Mouse (Mus musculus) limb, embryonic 12.5 days (tissue): ENCODE data around the gene Ebf4. TPM values are rescaled to one million over a fixed set of nuclear protein-coding genes. Genes with fewer than 3 reads are reported as not detected.

Experiments
- ATAC-seq: fragments of 200-750 bp; cut with Nextera tagmentation; 2 replicates; pipeline ENCODE4 v1.8.0; 2017; ENCODE audit warnings: low read depth, moderate TSS enrichment; ENCODE audit not compliant: insufficient number of reproducible peaks, insufficient read depth, low FRiP score, low TSS enrichment
- H3K27ac ChIP-seq: fragments of 300-500 bp; sonication (generic); 2 replicates; pipeline ENCODE4 v1.5.1; 2016; ENCODE audit warnings: mild to moderate bottlenecking, moderate library complexity
- H3K27me3 ChIP-seq: fragments of 300-500 bp; sonication (generic); 2 replicates; pipeline ENCODE4 v1.6.1; 2016; ENCODE audit warnings: mild to moderate bottlenecking, moderate library complexity
- H3K36me3 ChIP-seq: fragments of 300-500 bp; sonication (generic); 2 replicates; pipeline ENCODE4 v1.6.1; 2016; ENCODE audit warnings: mild to moderate bottlenecking, moderate library complexity
- H3K4me1 ChIP-seq: fragments of 300-500 bp; sonication (generic); replicated peaks from 2 replicates; pipeline ENCODE4 v1.6.1; 2016
- H3K4me2 ChIP-seq: fragments of 300-500 bp; sonication (generic); 2 replicates; pipeline ENCODE4 v1.6.1; 2016; ENCODE audit warnings: mild to moderate bottlenecking, moderate library complexity
- H3K4me3 ChIP-seq: fragments of 300-500 bp; sonication (generic); replicated peaks from 2 replicates; pipeline ENCODE4 v1.5.1; 2016; ENCODE audit warnings: mild to moderate bottlenecking
- H3K9ac ChIP-seq: fragments of 300-500 bp; sonication (generic); replicated peaks from 2 replicates; pipeline ENCODE4 v1.6.1; 2016; ENCODE audit warnings: mild to moderate bottlenecking, moderate library complexity
- H3K9me3 ChIP-seq: fragments of 300-500 bp; sonication (generic); 2 replicates; pipeline ENCODE4 v1.6.1; 2016; ENCODE audit warnings: mild to moderate bottlenecking, moderate library complexity
- WGBS: fragments of 180-500 bp; shearing (Covaris S2); methylation state at CpG from one replicate; pipeline ENCODE4 v1.1.7; 2016; 5-methylcytosine and 5-hydroxymethylcytosine counted together
- polyA plus RNA-seq: library from polyadenylated mRNA; unstranded; fragments of >200 nt; fragmentation: Nextera tagmentation; extraction: Ambion mirVana; gene quantifications from 2 replicates; pipeline ENCODE4 v1.2.1, GENCODE M21; 2016

Ebf4 gene
- polyA plus RNA-seq, 1 experiment from 2014 or later, result 3.6 TPM

DNA sequence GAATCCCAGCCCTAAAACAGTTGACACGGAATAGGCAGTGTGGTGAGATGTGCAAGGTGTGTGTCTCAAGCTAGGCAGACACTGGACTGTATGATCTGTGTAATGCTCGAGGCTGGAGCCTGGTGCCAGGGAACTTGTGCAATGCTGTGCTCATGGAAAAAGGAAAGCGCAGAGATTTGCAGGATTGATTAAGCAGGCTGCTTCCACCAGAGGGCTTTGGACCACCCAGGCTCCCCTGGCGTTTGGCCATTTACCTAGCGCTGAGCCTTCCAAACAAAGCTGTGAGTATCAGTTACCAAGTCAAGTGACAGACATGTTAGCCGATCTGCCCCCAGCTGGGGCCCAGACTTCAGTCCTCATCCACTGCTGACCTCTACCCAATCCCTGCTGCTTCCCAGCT lies 113.2 kb downstream of the Ebf4 start:
- Histone ChIP-seq H3K27ac (peak overlapping the region; percentile 67; the same call in 1 of the 2 replicates), H3K27me3 (peaks cover 3% of the 10 kb centered on the region; the same call in 1 of the 2 replicates), H3K36me3 (no peaks in the 10 kb centered on the region), H3K4me2 (no peak overlapping the region; the same call in 1 of the 2 replicates), H3K9ac (no peak overlapping the region), H3K9me3 (no peaks in the 10 kb centered on the region), H3K4me1 (peaks cover 24% of the 10 kb centered on the region), H3K4me3 (no peak overlapping the region)
- peak; percentile 13; the same call in 1 of the 2 replicates for ATAC-seq
- 11% methylated on average over 6 of the region's 6 CpGs for WGBS

DNA sequence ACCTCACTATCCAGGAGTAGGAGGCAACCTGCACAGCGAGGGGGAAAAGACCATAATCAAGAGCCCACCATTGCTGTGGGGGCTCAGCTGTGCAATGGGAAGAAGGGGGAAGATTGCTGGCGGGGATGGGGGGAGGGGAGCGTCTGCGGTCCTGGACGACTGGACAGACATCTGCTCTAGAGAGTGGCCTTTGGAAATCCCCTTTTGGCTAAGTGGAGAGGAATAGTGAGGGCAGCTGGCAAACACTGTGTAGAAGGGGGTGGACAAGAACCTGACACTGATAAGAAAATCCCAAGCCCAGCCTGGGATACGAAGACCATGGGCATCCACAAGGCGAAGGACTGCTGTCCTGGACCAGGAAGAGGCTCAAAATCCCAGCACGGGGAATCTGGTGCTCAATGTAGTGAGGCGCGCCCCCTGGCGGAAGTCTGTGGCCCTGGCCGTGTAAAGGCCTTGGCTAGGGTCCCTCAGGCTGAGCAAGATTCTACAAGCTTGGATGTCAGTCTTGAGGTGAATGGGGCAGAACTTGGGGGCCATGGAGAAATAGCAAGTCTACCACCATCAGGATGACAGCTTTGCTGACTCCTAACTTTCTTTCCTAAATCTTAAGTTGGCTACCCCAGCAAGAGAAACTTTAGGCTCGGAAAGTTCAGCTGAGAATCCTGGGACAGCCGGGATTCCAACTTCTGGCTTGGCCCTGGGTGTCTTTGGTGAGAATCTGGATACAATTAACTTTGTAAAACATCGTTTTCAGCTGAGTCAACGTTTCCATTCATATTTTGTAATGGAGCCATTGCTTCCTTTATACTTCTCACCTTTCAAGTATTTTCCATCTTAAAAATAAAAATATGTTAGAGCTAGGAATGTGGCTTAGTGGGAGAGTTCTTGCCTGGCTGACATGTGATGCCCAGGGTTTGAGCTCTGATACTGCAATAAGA lies 116.9 kb downstream of the Ebf4 start:
- Histone ChIP-seq H3K4me3 (no peak overlapping the region), H3K27me3 (no peaks in the 10 kb centered on the region), H3K27ac (no peak overlapping the region), H3K4me1 (peaks cover 24% of the 10 kb centered on the region), H3K4me2 (no peak overlapping the region), H3K9ac (no peak overlapping the region), H3K36me3 (no peaks in the 10 kb centered on the region), H3K9me3 (no peaks in the 10 kb centered on the region)
- 38% methylated on average over 16 of the region's 16 CpGs for WGBS
- ATAC-seq, result peak; percentile 69; the same call in 1 of the 2 replicates

DNA sequence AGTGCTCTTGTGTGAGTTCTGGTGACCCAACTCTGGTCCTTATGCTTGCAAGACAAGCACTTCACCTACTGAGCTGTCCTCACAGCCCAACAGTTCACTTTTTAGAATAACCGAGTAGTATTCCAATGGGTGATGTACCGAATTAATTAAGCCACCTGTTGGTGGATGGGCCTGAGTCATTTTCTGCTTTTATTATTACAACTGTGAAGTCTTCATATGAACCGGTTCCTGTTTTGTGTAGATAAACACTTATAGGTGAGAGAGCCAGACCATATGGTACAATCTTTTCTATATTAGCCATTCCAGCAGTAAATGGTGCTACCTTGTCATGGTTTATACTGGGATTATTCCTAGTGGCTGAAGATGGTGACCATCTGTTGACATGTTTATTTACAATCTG lies 117.8 kb downstream of the Ebf4 start:
- no peak for ATAC-seq
- Histone ChIP-seq H3K4me1 (peaks cover 23% of the 10 kb centered on the region), H3K36me3 (no peaks in the 10 kb centered on the region), H3K27ac (no peak overlapping the region), H3K9ac (no peak overlapping the region), H3K9me3 (no peaks in the 10 kb centered on the region), H3K27me3 (no peaks in the 10 kb centered on the region), H3K4me2 (no peak overlapping the region), H3K4me3 (no peak overlapping the region)
- 91% methylated on average over 3 of the region's 3 CpGs for WGBS

DNA sequence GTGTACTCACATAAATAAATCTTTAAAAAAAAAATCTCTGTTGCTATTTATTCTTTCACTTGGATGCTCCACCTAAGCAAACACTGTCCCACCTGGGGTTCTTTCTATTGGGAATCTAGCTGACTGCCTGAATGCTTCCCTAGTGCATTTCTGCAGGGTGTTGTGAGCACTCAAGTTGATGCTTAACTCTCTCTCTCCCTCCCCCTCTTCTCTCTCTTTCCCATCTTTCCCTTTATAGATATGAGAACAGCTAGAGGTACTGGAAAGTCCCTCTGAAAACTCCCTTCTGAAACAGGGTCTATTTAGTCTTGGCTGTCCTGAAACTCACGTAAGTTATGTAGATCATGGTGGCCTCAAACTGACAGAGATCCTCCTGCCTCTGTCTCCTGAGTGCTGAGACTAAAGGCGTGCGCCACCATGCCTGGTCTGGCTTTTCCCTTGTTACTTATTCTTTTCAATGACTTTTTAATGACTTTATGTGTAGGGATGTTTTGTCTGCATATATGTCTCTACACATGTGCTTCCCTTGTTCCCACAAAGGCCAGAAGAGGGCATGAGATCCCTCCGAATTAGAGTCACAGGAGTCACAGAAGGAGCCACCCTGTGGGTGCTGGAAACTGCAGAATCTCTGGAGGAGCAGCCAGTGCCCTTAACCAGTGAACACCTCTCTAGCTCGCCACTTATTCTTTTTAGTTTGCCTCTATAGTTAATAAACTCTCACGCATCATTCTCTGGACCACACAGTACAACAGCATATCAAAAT lies 119.3 kb downstream of the Ebf4 start:
- no peak overlapping the region for H3K27ac ChIP-seq
- peaks cover 13% of the 10 kb centered on the region for H3K36me3 ChIP-seq
- H3K4me1 ChIP-seq, result peaks cover 8% of the 10 kb centered on the region
- H3K4me3 ChIP-seq, result no peak overlapping the region
- H3K27me3 ChIP-seq, result no peaks in the 10 kb centered on the region
- no peak overlapping the region for H3K9ac ChIP-seq
- H3K4me2 ChIP-seq, result no peak overlapping the region
- 68% methylated on average over 6 of the region's 6 CpGs for WGBS
- no peaks in the 10 kb centered on the region for H3K9me3 ChIP-seq
- ATAC-seq, result no peak

Other genes starting within 250 kb of the Ebf4 start
- not detected in 2 replicates for gene Tgm6, start 182.8 kb upstream of the Ebf4 start, polyA plus RNA-seq
- 691 and 736 TPM in 2 replicates for gene Snrpb, start 115.8 kb upstream of the Ebf4 start, polyA plus RNA-seq
- gene Tmc2, start 100.0 kb upstream of the Ebf4 start, polyA plus RNA-seq, result not detected in 2 replicates
- gene Nop56, start 20.7 kb upstream of the Ebf4 start, polyA plus RNA-seq, result 391 and 407 TPM in 2 replicates
- gene Idh3b, start 10.6 kb upstream of the Ebf4 start, polyA plus RNA-seq, result 141 and 144 TPM in 2 replicates
- 91.6 and 100 TPM in 2 replicates for gene Cpxm1, start 102.4 kb downstream of the Ebf4 start, polyA plus RNA-seq
- 0.11 and 0.18 TPM in 2 replicates for gene Gm28372, start 110.1 kb downstream of the Ebf4 start, polyA plus RNA-seq
- not detected in 2 replicates for gene 1700020A23Rik, start 110.1 kb downstream of the Ebf4 start, polyA plus RNA-seq
- not detected in 2 replicates for gene Tmem239, start 111.3 kb downstream of the Ebf4 start, polyA plus RNA-seq
- gene Vps16, start 129.2 kb downstream of the Ebf4 start, polyA plus RNA-seq, result 121 and 133 TPM in 2 replicates
- 13.4 and 14.6 TPM in 2 replicates for gene Pced1a, start 129.5 kb downstream of the Ebf4 start, polyA plus RNA-seq
- 108 and 115 TPM in 2 replicates for gene Ptpra, start 155.1 kb downstream of the Ebf4 start, polyA plus RNA-seq